Mouse (Mus musculus): ENCODE results near the gene Sez6l.
A peak's percentile ranks its signal among the peaks of the same experiment; 100 is the strongest.

Sez6l gene

DNA sequence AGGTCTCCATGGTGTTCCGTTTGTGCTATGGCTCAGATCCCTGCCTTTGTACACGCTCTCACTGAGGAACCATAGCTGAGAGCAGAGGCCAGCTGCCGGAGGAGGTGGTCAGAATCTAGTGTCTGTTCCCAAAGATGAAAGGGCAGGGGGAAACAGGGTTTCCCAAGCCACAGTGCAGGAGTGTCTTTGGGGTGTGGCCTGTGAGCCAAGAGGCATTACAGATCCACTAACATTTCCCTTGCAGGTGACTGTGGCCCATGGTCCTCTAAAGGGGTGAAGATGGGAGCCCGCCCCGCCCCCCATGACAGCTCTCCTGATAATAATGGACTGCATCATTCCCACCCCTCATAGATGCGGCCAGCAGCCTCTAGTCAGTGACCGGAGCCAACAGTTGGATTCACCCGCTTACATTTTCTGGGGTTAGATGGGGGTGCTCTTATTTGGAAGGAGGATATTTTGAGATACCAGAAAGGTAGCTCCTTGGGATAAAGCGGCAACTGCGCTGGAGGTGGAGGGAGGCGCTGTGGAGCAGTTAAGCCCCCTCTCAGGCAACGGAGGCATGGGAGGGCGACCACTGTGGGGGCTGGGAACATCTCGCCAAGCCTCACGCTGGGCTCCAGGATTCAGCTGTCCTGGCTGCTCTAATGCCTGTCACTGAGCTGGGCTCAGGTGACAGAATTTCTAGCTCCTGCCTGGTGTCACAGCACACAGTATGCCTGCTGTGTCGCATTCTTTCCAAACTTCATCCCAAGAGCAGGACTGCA lies 43.5 kb downstream of the Sez6l start:
- DNase-seq: no peak

DNA sequence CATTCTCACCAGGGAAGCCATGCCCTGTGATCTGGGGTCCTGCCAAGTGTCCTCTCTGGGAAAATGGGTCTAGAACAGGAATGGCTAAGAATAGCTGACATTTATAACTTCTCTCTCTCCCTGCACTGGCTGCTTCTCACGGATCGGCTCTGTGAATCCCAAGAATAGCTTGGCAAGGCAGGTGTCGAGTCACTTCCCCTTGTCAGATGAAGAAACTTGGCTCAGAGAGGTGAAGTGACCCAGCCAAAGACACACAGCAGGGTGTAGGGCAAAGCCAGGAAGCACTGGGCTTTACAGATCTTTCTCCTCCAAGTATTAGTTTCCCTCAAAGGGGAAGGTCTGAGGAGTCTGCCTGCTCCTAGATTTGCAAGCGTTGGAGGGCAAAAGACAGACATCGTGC lies 44.1 kb downstream of the Sez6l start:
- DNase-seq: no peak

DNA sequence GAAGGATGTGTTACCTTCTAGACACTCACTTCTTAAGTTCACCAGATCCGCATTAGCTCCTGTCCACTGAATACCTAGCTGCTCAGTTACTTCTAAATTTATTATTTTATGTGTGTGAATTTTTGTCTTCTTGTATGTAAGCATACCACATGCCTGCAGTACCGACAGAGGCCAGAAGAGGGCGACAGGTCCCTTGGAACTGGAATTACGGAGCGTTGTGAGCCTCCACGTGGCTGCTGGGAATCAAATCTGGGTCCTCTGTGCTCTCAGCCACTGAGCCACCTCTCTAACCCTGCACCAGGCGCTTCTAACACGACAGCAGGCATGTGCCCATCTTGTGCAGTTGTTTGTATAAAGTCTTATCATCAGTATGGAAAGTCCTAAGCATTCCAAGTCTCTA lies 44.8 kb downstream of the Sez6l start:
- DNase-seq: no peak

DNA sequence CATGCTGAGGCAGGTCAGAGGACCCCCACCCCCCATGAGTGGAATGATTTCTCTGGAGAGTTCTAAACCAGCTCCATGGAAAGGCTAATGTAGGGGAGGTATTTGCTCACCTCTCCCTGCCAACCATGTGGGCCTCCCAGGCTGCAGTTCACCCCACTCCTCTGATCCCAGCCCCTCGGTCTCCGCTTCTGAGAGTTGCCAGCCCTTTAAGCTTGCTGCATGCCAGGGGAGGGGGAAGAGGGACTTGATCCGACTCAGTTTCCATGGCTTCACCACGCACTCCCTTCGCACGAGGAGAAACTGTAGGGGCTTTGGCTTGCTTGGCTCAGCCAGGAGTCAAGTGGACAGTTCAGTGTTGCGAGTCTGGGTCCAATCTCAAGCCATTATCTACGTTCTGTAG lies 45.9 kb downstream of the Sez6l start:
- no peak for DNase-seq

DNA sequence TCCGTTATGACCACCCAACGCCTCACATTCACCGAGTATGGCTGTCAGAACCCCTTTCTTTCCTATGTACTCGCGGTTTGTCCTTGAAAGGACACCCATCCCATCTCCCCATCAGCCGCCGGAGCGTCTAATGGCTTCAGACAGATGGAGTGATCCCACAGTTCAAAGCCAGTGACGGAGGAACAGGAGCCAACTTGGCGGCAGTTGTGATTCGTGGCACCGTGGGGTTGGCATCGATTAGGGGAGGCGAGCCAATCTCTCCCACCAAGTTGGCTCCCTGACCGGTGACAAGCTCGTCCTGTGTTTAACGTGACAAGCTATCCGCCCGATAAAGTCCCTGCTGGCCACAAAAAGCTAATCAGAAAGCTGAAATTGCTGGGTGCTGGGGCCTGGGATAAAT lies 50.0 kb downstream of the Sez6l start:
- no peak for DNase-seq

DNA sequence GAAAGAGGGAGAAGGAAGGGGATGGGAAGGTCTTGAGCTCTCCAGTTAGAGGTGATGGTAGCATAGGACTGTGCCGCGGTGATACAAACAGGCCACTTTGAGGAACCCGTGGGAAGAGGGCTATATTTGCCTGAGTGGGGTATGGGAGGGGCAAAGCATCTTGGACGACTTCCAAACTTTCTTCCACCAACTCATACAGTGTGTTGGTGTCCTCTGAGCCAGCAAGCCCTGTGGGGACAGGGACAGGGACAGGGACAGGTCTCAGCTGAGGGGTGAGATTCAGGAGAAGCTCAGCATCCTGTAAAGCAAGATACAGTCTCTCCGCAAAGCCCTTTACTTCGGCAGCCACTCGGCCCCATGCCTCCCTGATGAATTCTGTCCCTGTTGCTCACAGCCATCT lies 50.5 kb downstream of the Sez6l start:
- no peak for DNase-seq

DNA sequence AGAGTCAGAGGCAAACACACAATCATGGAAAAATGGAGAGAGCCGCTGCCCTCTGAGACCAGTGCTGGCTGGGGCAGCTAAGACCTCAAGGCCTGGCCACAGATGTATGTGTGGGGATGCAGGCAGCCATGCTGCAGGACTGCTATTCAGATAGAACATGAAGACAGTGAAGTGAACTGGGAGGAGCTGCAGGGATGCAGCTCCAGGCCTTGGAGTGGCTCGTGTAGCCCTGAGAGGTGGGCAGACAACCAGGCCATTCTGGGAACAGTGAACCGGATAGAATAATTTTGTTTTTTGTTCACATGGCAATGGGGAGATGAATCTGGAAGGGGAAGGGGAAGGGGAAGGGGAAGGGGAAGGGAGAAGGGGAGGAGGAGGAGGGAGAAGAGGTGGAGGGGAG lies 51.0 kb downstream of the Sez6l start:
- no peak for DNase-seq

DNA sequence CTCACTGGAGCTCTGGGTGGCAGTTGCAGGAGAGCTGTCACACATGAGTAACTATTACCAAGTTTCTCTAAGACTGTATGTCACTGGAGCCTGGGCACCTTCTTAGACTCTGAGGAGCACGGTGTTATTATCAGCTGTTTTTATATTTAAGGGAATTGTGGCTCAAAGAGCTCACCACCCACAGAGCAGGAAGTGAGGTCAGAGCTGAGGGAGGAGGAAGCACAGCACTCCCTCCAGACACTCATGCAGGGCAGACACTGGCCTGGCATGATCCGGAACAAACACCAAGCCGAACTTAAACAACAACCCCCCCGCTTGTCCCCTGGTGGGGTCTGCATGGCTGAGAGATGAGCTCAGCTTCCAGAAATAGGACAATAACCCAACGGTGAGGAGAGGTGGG lies 51.7 kb downstream of the Sez6l start:
- peak in 1 of 2 experiments; percentile 32 for DNase-seq

DNA sequence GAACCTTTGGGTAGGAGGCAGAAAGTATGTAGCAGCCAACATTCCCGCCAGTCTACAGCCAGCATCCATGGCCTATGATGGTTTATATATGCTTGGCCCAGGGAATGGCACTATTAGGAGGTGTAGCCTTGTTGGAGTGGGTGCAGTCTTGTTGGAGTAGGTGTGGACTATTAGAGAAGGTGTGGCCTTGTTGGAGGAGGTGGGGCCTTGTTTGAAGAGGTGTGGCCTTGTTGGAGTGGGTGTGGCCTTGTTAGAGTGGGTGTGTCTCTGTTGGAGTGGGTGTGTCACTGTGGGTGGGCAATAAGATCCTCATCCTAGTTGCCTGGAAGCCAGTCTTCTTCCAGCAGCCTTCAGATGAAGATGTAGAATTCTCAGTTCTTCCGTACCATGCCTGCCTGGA lies 53.2 kb downstream of the Sez6l start:
- DNase-seq: no peak

DNA sequence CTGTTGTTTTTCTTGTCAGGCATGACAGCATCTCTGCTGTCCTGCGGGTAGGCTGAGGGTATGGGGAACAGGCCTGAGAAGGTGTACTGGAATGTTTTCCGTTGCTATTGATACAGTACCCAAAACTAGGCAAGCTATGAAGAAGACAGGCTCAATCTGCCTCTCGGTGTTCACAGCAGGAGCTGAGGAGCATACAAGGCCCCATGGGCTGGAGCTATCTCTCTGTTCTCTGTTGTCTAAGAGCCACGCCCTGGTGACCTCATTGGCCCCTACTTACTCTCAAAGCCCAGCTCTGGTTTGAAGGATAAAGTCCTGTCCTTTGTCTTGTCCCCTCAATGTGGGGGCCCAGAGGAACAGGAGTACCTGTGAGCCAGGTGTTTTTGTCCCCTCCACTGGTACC lies 53.7 kb downstream of the Sez6l start:
- DNase-seq: no peak

DNA sequence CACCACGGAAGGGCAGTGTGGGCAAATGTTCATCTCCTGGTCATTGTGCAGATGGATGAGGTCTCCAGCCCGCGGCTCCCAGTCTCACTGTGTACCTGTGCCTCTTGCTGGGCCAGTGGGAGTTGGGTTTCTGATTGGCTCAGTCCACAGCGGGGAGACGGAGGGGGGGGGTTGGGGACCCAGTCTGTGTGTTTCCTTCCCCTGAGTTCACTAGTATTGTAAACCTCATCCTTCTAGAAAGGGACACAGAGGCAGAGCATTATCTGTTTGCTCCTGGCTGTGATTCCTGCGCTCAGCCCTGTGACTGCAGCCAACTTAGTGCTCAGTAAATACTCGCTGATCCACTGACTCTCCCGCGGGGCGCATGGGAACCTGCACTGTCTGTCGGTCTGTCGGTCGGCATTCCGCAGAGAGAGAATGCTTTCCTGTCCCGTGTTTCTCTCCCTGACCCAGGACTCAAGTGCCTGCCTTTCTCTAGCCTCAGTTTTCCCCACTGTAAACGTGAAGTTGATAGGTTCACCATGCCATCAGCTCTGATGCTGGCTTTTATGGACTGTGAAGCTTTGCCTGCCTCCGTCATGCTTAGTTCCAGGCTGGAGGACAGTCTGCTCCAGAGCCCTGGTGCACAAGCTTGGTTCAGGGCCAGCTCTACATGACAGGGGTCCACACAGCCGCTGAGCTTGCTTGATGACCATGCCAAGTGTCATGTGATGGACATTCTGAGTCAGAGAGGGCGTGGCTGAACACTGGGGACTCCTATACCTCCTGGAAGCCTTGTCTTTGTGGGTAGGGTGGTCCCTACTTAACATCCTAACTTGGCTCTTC lies 55.1 kb downstream of the Sez6l start:
- DNase-seq: no peak

DNA sequence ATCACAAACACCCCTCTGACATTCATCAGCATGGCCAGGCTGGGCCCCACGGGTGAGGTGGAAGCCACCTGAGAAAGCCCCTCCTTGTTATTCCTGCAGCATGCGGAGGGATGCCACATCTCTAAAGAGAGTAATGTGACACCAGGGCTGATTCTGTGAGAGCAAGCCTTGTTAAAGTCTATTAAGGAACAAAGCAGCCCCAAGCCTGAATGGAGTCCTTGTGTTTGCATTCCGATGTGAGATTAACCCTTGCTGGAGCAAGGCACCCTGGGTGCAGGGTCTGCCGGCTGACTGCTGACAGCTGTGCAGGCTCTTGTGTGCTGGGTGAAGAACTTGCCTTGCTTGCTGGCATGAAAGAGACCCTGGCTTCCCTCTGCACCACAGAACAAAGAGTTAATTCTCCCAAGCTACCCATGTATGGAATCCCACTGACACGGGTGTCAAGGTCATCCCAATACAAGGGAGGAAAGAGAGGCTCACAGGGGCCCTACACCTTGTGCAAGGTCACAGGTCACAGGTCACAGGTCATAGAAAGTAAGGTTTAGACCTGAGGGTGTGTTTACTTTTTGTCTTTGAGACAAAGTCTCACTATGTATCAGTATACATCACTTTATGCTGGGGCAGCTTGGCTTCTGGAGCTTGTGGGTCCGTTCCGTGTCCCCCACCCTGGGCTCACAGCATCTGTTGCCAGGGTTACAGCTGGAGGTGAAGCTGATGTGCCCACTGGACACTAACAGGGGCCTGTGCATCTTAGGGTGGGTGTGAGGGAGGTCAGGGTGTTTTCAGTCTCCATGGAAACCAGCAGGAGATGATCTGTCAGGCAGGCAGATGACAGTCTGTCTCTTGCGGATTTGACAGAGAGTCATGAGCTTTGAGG lies 55.9 kb downstream of the Sez6l start:
- no peak for DNase-seq

DNA sequence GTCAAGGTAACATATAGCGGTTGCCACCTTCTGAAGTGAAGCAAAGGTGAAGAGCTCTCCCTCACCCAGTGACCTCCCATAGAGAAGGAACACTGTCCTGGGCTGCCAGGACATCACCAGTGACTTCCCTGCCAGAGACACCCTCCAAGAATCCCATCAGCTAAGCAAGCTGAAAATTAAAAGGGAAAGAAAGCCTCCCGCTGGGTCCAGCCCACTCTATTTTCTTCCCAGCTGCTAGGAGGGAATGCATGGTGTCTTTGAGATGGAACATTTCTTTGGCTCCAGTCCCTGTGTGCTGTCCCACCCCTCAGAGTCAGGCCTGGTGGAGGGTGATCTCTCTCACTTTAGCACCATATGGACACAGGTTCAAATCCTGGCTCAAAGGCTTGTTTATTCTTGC lies 58.2 kb downstream of the Sez6l start:
- no peak for DNase-seq

DNA sequence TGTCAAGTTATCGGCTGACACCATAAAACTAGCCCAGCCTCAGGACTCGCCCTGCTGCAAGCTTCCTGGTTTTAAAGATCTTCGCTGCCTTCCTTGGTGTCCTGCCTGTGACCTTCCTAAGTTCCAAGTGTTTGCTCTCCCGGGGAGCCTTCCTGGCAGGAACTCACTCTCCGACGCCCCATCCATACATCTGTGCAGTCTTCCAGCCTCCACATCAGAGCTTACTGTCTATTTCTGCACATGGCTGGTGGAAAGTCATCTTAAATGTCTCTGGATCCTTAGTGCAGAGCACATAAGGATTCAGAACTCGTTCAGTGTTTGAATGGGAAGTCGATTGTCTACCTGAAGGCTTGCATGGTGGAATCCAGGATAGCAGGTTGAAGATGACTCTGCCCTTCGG lies 59.5 kb downstream of the Sez6l start:
- no peak for DNase-seq

DNA sequence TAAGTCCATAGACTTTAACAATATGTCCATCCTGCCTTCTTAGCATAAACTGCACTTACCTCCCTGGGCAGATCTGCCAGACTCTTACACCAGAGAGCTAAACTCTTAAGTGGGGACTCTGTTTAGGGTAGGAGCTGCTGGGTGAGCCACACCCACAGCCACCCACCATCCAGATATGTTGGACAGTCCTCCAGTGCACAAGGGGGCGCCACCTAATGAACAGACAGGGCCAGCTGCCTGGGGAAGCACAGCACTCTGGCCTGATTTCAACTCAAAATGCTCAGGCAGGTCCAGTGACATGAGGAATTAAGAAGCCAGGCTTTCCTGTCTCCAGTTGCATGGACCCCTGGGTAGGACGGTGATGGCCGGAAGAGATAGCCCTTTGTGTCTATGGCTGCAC lies 60.5 kb downstream of the Sez6l start:
- DNase-seq: no peak

DNA sequence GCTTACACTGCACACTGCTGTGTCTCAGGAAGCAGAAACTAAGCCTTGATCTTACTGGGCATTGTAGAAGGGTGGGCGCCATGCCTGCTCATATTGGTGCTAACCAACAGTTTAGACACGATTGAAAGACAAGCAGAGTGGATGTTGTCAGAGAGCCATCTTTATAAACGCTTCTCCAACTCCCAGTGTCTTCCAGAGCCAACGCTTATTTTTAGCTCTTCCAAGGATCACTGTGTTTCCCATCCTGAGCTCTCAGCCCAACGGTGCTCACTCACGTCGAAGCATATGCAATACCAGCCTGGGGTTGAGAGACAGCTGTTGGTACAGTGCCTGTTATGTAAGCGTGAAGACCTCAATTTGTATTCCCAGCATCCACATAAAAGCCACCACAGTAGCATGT lies 66.6 kb downstream of the Sez6l start:
- no peak for DNase-seq

DNA sequence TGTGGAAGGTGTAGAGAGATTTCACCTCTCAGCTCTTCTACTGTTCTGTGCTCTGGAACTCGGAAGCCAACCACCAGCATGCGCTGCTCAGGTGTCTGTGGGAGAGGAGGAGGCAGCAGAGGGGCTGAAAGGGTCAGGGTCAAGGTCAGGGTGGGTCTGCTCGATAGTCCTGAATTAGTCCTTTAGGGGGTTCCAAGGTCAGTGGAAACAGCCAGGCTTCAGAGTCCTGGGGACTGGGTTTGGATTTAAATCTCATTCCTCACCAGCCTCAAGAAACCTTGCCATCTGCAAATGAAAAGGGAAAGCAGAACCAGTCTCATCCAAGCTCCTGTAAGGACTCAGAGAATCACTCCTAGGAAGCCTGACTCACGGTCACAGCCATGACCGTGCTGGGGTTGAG lies 67.1 kb downstream of the Sez6l start:
- no peak for DNase-seq

DNA sequence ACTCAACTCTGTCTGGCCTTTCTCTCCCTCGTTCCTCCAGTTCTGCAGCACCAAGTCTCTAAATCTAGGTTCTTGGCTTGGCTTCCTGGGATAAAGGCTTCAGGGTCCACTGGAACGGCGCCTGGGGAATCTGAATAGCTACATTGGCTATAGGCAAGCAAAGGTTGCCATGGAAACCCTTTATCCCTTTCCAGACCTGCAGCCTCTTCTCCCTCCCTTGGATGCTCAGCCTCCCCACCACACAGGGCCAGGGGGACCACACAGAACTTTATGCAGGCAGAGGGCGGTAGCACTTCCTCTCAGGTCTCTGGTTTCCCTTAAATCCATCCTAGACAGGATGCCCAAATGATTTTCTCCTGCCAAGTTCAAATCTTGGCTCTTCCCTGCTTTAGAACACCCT lies 71.4 kb downstream of the Sez6l start:
- no peak for DNase-seq

DNA sequence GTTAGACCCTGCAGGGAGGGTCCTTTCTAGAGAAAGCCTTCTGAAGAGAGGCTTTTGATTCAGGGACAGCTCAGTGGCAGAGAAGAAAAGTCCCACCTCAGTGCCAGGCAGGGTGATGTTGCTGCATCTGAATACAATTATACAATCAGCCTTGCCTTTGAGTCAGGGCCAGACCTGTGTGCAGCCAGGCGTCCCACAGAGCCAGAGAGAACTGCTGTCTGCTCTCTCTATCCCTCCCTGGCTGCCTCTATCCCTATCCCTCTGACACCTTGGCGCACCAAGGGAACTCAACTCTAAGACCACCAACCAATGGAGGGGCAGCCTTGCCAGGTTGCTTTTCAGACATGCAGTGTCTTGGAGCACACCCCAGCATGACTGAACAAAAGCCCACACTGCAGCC lies 75.6 kb downstream of the Sez6l start:
- DNase-seq: no peak

DNA sequence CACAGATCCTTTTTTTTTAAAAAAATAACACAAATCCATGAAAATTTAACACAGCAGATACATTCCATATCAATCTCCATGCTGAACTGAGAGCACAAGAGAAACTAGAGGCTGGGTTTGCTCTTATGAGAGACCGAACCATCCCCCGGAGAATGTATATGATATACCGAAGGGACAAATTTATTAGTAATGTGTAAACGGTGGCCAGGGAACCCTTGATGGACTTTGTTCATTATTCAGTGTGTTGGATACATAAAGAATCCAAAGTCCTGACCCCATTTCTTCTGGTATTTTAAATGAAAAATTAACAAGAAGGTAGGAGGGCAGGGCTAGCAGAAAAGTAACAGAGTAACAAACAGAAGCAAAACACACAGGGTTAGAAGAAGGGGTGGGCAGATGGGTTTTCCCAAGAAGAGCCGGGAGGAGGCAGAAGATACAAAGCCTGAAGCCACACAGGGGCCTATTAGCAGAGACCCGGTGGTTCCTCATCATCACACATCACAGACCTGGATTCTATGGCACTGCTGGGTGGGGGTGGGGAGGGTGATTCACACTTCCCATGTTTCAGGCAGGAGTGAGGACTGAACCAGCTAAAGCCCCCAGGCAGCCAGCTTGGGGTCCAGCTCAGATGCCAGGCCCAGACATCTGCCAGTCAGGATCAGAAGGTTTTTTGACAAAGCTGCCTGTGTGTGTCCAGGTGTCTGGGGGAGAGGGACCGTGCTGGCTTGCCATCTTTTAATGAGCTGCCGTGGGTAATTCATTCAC lies 76.9 kb downstream of the Sez6l start:
- peak in 1 of 2 experiments; percentile 28 for DNase-seq

DNA sequence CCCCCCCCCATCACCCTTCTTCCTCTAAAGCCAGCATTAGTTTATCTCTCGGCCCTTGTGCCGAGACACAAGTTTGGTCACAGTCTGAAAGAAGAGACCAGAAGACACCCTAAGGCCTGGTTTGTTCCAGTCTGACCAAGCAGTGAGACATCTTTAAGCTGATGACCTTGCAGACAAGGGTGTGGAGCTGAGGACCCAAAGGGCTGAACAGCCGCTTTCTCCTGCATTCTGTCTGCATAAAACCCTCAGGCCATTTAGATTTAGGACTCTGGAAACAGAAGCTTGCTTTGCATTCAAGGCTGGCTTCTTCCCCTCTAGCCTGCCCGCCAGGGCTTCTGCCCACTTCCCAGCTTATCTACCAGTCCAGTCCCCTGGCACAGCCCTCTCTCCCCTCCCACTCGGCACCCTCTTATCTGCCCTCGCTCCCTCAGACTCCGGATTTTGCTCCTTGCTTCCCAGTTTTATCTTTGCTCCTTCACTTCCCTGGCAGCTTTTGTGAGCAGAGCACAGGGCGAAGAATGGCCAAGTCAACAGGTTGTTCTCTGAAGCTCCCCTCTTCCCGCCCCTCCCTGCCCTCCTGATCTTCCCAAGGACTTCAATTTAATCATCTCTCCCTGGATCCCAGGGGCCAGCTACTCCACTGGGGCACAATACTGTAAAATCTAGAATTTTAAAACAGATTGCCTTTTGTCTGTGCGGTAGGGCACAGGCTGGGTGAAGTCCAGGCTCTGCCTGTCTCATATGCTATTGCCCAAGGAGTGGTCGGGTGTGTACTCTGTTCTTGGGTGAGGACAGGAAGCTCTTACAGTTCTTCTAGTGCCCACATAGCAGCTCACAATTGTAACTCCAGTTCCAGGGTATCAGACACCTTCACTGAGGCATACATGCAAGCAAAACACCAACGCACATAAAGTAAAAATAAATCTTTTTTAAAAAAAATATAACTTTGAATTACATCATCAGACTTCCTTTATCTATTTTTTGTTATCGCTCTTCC lies 77.8 kb downstream of the Sez6l start:
- no peak for DNase-seq
